Mouse (Mus musculus): Measurements from ENCODE around the gene Olfr56.
"Not testable (repeated sequence)": the region's sequence is repeated elsewhere in the genome, so short reads cannot be mapped to it uniquely, and the experiment has no call there.

GRCm38 (mm10) chr11:49012074-49012473, 33.4 kb downstream of the Olfr56 start:
- TF ChIP-seq POLR2A (IDR thresholded peaks at IDR 0.05; ENCODE audit: control insufficient read depth, extremely low read depth, insufficient read depth, low read length, poor library complexity); CTCF (IDR thresholded peaks at IDR 0.05; ENCODE audit: borderline replicate concordance, control insufficient read depth, extremely low read depth, insufficient read depth, low read length, poor library complexity): not testable (repeated sequence)
